Mouse (Mus musculus) brain, embryonic 14.5 days (tissue): ENCODE results near the gene Rhbdd1. TPM values are rescaled to one million over a fixed set of nuclear protein-coding genes. Genes with fewer than 3 reads are reported as not detected.

Experiments
- DNase-seq: peaks from one replicate; pipeline ENCODE4 v3.0.0-alpha.2; 2011; ENCODE audit warnings: low read depth
- CTCF ChIP-seq: fragments of 200-500 bp; IDR thresholded peaks from 2 replicates; pipeline ENCODE4 v1.5.1; 2012; ENCODE audit warnings: inconsistent platforms, mild to moderate bottlenecking, moderate library complexity, borderline replicate concordance; ENCODE audit not compliant: insufficient read depth, insufficient read length; ENCODE audit errors: extremely low read depth
- POLR2A ChIP-seq: fragments of 200-500 bp; IDR thresholded peaks from 2 replicates; pipeline ENCODE4 v1.6.1; 2012; ENCODE audit warnings: mild to moderate bottlenecking, inconsistent platforms, borderline replicate concordance; ENCODE audit not compliant: poor library complexity, insufficient read depth, insufficient read length, severe bottlenecking; ENCODE audit errors: extremely low read depth
- polyA plus RNA-seq: library from polyadenylated mRNA; depleted of rRNA; stranded (reverse); fragments of >200 nt; gene quantifications from 2 replicates; pipeline ENCODE4 v1.2.3, GENCODE M21; 2012

The Rhbdd1 gene
- polyA plus RNA-seq, 1 experiment, result 4.5 TPM

DNA sequence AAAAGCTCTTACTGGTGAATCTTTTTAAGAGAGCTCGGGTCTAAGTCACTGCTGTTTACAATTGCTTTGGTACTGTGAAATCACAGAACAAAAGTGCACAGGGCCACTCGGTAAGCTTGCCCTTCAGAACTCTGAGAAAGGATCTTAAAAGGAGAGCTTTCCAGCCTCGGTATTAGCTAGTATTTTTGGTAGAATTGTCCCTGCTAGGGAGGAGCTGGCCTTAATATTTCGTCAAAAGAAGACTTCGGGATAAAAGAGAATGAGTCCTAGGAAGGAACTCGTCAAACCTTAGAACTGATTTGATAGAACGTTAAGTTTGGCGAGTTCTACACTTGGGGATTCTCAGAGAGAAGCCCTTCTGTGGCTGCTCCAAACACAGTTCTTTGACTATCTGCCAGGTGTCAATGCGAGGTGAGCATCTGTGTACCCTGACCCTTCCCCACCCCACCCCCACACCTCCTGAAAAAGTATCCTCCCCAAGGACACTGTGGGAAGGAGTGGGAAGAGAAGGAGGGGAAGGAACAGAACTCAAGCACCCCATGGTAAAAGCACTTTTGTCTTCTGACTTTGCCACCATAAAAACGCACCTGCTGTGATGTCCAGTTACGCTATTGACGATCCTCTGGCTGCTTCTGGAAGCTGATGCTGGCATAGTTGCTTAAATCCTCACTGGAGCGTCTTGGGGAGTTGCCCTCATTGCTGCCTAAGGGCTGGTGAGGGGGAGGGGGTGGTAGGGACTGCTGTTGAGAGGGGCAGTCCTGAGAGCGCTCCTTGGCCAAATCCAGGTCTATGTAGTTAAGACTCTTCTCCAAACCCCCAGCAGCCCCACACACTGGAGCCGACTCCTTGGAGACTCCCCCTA is 29.8 kb upstream of the Rhbdd1 start:
- TF ChIP-seq CTCF (no peak), POLR2A (no peak)
- DNase-seq, result peak; percentile 56

DNA sequence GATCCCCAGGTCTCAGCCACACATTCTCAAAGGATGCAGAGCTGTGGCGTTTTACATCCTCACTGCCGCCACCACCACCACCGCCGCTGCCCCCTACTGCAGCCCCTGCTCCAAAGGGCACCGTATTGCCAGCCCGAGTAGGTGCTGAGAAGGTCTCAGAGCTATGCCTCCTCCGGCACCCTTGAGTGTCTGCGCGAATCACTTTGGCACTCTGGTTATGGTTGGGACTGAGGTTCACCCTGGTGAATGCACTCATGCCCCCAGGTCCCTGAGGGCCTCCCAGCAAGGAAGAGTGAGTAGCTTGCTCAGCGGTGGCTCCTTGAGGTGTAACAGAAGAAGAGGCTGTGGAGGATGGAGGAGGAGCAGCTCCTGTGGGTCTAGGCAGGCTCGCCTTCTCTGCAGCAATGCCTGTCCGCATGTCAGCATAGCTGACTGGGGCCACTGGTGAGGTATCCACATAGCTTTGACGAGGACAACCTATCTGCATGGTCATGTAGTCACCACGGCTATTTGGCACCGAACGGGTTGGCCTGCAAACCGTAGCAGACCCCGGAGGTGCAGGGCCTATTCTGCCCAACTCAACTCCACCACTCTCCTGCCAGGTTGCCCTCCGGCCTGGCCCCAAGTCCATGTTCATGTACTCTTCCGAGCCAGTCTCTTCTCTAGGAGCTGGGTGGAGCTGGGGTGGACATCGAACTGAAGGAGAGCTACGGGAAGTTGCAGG is 29.0 kb upstream of the Rhbdd1 start:
- TF ChIP-seq POLR2A (no peak), CTCF (no peak)
- peak; percentile 49 for DNase-seq

DNA sequence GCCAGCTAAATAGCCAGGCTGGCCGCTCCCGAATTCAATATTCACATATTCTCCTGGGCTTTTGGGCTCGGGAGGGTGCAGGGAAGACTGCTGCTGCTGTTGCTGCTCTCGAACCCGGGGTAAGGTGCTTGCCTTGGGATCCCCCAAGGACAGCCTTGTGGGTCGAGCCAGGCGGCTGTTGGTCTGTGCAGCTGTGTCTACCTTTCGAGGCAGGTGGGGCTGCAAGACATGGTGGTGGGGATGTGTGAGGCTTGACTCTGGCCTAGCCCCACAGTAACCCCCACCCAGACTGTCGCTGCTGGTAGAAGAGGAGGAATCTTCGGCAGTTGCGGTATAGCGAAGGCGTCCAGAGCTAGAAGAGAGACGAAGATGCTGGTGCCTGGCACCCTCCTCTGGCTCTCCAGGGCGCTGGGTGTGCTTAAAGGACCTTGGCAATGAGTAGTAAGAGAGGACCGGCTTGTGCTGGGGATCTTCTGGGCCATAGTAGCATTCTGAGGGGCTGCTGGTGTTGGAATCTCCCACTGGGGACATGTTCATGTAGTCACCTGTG is 28.4 kb upstream of the Rhbdd1 start:
- TF ChIP-seq POLR2A, result no peak
- no peak for TF ChIP-seq CTCF
- DNase-seq, result no peak

DNA sequence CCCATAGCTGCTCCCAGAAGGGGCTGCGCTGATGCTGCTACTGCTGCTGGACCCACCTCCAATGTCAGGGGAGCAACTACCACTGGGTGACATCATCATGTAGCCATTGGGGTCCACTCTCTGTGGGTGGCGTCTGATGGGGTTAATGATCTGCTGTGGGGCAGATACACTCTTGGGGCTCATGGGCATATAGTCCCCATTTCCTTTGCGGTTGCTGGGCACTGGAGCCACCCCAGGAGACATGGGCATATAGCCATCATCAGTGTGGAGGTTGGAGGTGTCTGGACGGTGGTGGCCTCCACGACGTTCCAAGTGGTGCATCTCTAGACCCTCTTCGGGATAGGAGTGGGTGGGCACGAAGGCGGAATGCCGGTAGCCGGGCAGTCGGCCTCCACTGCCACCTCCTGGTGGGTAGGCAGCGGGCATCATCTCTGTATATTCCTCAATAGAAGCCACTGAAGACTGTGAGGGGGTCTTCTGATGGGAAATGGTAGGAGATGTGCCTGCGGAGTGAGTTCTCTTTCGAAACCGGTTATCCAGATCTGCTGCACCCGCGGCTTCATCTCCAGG is 27.7 kb upstream of the Rhbdd1 start:
- TF ChIP-seq POLR2A (no peak), CTCF (peak; percentile 20; the same call in 1 of the 2 replicates)
- peak; percentile 20 for DNase-seq

DNA sequence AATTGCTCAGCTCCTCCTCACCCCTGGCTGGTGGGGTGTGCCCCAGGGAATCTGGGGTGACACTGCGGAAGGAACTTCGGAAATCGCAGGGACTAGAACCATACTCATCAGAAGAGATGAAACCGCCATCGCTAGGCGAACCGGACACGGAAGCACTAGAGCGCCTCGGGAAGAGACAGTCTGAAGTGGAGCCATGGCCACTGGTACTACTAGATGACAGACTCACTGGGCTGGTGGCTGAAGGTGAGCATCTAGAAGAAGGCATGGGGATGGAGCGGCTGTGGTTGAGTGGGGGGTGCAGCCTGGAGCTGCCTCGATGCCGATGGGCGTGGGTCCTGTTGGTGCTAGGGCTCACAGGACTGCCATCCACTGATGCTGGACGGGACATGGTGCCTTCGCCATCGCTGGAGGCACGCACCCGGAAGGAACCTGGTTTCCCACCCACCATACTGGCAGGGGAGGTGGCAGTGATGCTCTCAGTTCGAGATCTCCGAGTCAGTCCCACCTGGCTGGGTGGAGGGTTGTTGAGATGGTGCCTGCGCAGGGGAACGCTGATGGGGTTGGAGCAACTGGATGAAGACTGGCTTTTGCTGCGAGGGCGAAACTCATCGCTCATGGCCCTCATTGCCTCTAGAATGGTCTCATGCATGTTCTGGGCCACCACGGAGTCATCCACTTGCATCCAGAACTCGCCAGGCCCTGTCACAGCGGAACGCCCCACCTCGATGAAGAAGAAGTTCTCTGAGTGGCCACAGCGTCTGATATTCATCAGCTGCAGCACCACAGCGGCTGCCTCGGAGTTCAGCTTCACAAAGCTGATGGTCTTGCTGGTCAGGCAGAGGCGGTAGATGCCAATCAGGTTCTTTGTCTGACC is 26.9 kb upstream of the Rhbdd1 start:
- DNase-seq, result no peak

DNA sequence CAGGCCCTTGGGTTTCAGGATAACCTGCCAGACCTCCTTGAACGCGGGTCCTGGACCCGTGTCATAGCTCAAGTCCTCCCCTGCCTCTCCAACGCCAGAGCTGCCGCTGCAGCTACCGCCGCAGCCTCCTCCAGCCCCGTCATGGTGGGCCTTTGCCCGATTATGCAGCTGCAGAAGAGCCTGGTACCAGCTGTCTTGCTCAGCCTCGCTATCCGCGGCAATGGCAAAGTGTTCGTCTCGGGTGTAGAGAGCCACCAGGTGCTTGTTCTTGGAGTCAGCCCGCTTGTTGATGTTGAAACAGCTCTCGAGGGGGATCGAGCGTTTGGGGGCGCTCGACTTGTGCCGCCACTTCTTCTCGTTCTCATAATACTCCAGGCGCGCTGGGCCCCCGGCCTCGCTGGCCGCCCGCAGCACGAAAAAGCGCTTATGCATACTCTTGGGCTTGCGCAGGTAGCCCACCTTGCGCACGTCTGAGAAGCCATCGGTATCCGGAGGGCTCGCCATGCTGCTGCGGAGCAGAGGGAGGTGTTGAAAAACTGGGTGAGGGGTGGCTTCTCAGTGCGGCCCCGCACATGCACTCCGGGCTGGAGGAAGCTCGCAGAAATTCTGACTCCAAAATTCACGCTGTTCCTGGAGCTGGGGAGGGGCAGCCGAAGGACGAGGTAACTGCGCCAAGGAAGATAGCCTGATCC is 26.1 kb upstream of the Rhbdd1 start:
- TF ChIP-seq POLR2A, result no peak
- TF ChIP-seq CTCF, result peak; percentile 20; the same call in 1 of the 2 replicates

More for the DNA sequence above, 26.9 kb upstream of the Rhbdd1 start:
- no peak for TF ChIP-seq CTCF
- no peak for TF ChIP-seq POLR2A

DNA sequence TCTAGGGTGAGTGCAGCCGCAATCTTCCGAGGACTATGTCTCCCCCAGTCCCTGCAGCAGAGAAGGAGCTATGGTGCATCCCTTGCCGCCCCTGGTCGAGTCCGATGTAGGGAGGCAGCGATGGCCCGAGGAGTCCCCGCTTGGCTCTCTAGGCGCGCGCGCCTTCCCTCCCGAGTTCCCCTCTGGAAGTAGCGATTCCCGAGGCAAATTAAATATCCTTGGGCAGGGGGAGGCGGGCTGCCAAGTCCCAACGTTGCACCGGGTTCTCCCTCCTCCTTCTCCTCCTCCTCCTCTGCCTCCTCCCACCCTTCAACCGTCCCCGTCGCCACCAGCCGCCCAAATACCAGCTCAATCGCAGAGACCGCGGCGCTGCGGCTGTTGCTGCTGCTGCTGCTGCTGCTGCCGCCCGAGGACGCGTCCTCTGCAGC is 25.5 kb upstream of the Rhbdd1 start:
- DNase-seq, result peak; percentile 96
- TF ChIP-seq POLR2A (peak; percentile 35), CTCF (no peak)

More for the DNA sequence above, 26.1 kb upstream of the Rhbdd1 start:
- DNase-seq, result peak; percentile 92

DNA sequence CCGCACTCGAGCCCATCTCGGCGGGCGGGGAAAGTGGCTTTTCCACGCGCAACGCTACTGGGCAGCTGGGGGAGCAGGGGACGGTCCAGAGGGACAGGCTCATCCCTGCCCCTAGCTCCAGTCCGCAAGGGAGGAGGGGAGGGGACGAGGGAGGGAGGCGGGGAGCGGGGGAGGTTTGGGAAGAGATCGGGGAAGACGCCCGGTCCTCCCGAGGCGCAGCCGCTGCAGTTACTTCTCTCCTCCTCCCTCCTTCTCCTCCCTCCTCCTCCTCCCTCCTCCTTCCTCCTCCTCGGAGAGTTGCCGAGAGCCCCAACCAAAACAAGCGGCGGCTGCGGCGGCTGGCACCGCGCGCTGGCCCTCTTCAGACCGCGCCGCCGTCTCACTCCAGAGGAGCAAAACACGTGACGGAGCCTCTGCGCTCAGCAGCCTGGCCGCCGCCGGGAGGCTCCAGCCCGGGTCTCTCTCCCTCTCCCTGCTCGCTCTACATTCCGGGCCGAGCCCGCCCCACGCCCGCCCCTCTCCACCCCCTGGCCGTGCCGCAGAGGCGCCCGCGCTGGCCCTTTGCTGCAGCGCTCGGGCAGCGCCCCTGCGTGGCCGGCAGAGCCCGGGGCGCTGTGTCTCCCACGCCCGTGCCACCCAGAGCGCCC is 25.0 kb upstream of the Rhbdd1 start, which contains the start of gene Irs1:
TSS of gene Irs1 (minus strand) at position 266 of the 647 bp plus-strand sequence.
- DNase-seq, result peak; percentile 95
- TF ChIP-seq POLR2A (peak; percentile 65; the same call in 1 of the 2 replicates), CTCF (peak; percentile 21; the same call in 1 of the 2 replicates)
